Mouse (Mus musculus): ENCODE measurements around the gene Mtap.

- TF ChIP-seq CTCF (IDR thresholded peaks at IDR 0.05; ENCODE audit: low read depth) (no peak), EP300 (IDR thresholded peaks at IDR 0.05; ENCODE audit: low read depth) (no peak)
Measured at GRCm38 (mm10) chr4:89212178-89212577, 75.3 kb downstream of the Mtap start.

Measured in heart, postnatal 0 days (tissue).